Mouse (Mus musculus) cortical plate, adult 2 months (tissue): Measurements from ENCODE around the gene Cask.
A peak's percentile ranks its signal among the peaks of the same experiment; 100 is the strongest.

Experiments
- CTCF ChIP-seq: fragments of 200-500 bp; IDR thresholded peaks from 2 replicates; pipeline ENCODE4 v1.5.1; 2011; ENCODE audit warnings: mild to moderate bottlenecking, control low read depth, low read length; ENCODE audit not compliant: insufficient read depth; ENCODE audit errors: extremely low read depth
- POLR2A ChIP-seq: fragments of 200-500 bp; IDR thresholded peaks from 2 replicates; pipeline ENCODE4 v1.6.1; 2011; ENCODE audit warnings: mild to moderate bottlenecking, low read length, control low read depth; ENCODE audit not compliant: insufficient read depth; ENCODE audit errors: extremely low read depth

DNA sequence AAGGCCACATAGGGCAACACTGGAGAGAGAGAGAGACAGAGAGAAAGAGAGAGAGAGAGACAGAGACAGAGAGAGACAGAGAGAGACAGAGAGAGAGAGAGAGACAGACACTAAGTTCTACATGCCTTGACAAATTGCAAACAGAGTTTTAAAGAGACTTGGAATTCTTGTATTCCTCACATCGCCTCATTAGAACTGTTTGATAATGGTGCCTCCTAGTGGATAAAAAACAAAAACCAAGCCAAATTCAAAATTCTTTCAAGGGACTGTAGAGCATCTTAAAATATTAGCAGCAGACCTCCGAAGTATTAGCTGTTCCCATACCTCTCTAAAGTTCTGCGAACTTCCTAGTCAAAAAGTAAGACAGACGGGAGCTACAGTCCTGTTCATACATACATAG is 159.3 kb downstream of the Cask start:
- TF ChIP-seq CTCF (0 out of 2 replicates have a peak, but pooled peaks have one; percentile 3), POLR2A (no peak)
